Mouse (Mus musculus): ENCODE measurements at regions not wholly inside any gene's neighbourhood (a gene's known extent, or its start where the extent isn't known, plus 50 kb on each side); places are given as distances from the start of the nearest gene placed in this dataset.

GRCm38 (mm10) chr10:118619601-118620000, 178.8 kb downstream of the Ifng start:
- no peak overlapping the region for H3K4me3 ChIP-seq (ENCODE audit: low read length)
- no peaks in the 10 kb centered on the region for H3K9me3 ChIP-seq (ENCODE audit: low read length)
- no peaks in the 10 kb centered on the region for H3K36me3 ChIP-seq (ENCODE audit: insufficient read depth, low read length)
- no peak for ATAC-seq (ENCODE audit: low FRiP score, low TSS enrichment)
- H3K27ac ChIP-seq (ENCODE audit: low read length), result no peak overlapping the region
- no peak overlapping the region for H3K9ac ChIP-seq (replicated peaks; ENCODE audit: low read length)
- H3K4me2 ChIP-seq (replicated peaks; ENCODE audit: low read depth, low read length), result no peak overlapping the region
- H3K27me3 ChIP-seq (ENCODE audit: insufficient read depth, low read length), result no peaks in the 10 kb centered on the region
- H3K4me1 ChIP-seq (ENCODE audit: insufficient read depth, low read length), result no peaks in the 10 kb centered on the region
- 89% methylated on average over 1 of the region's 1 CpGs for WGBS

GRCm38 (mm10) chr10:118620611-118621010, 179.8 kb downstream of the Ifng start:
- Histone ChIP-seq H3K4me1 (ENCODE audit: insufficient read depth, low read length) (no peaks in the 10 kb centered on the region), H3K4me3 (ENCODE audit: low read length) (no peak overlapping the region), H3K36me3 (ENCODE audit: insufficient read depth, low read length) (no peaks in the 10 kb centered on the region), H3K9me3 (ENCODE audit: low read length) (no peaks in the 10 kb centered on the region), H3K9ac (replicated peaks; ENCODE audit: low read length) (no peak overlapping the region), H3K27me3 (ENCODE audit: insufficient read depth, low read length) (no peaks in the 10 kb centered on the region), H3K27ac (ENCODE audit: low read length) (no peak overlapping the region), H3K4me2 (replicated peaks; ENCODE audit: low read depth, low read length) (no peak overlapping the region)
- no peak for ATAC-seq (ENCODE audit: low FRiP score, low TSS enrichment)

GRCm38 (mm10) chr10:118621546-118621945, 180.7 kb downstream of the Ifng start:
- Histone ChIP-seq H3K27ac (ENCODE audit: low read length) (no peak overlapping the region), H3K27me3 (ENCODE audit: insufficient read depth, low read length) (no peaks in the 10 kb centered on the region), H3K4me1 (ENCODE audit: insufficient read depth, low read length) (no peaks in the 10 kb centered on the region), H3K36me3 (ENCODE audit: insufficient read depth, low read length) (no peaks in the 10 kb centered on the region), H3K9ac (replicated peaks; ENCODE audit: low read length) (no peak overlapping the region), H3K4me2 (replicated peaks; ENCODE audit: low read depth, low read length) (no peak overlapping the region), H3K4me3 (ENCODE audit: low read length) (no peak overlapping the region), H3K9me3 (ENCODE audit: low read length) (no peaks in the 10 kb centered on the region)
- 78% methylated on average over 4 of the region's 4 CpGs for WGBS
- no peak for ATAC-seq (ENCODE audit: low FRiP score, low TSS enrichment)

DNA sequence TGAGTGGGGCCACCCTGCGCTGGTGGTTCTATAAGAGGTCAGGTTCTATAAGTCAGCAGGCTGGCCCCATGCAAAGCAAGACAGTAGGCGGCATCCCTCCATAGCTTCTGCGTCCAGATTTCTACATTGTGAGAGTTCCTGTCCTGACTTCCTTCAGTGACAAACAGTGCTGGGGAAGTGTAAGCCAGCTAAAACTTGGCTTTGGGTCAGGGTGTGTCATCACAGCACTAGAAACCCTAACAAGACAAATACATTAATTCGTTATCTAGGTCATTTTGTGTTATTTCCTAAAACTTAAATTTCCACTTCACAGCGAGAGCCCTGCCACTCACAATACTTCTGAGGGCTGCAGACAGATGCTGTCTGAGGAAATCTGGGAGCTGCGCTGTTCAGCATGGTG, 181.3 kb downstream of the Ifng start:
- H3K27me3 ChIP-seq (ENCODE audit: insufficient read depth, low read length), result no peaks in the 10 kb centered on the region
- H3K36me3 ChIP-seq (ENCODE audit: insufficient read depth, low read length), result no peaks in the 10 kb centered on the region
- no peak overlapping the region for H3K4me3 ChIP-seq (ENCODE audit: low read length)
- H3K9me3 ChIP-seq (ENCODE audit: low read length), result no peaks in the 10 kb centered on the region
- H3K4me2 ChIP-seq (replicated peaks; ENCODE audit: low read depth, low read length), result no peak overlapping the region
- no peak for ATAC-seq (ENCODE audit: low FRiP score, low TSS enrichment)
- H3K4me1 ChIP-seq (ENCODE audit: insufficient read depth, low read length), result no peaks in the 10 kb centered on the region
- 72% methylated on average over 6 of the region's 6 CpGs for WGBS
- no peak overlapping the region for H3K9ac ChIP-seq (replicated peaks; ENCODE audit: low read length)
- no peak overlapping the region for H3K27ac ChIP-seq (ENCODE audit: low read length)

GRCm38 (mm10) chr10:118622916-118623315, 182.1 kb downstream of the Ifng start:
- Histone ChIP-seq H3K4me3 (ENCODE audit: low read length) (no peak overlapping the region), H3K36me3 (ENCODE audit: insufficient read depth, low read length) (no peaks in the 10 kb centered on the region), H3K4me1 (ENCODE audit: insufficient read depth, low read length) (no peaks in the 10 kb centered on the region), H3K27ac (ENCODE audit: low read length) (no peak overlapping the region), H3K27me3 (ENCODE audit: insufficient read depth, low read length) (no peaks in the 10 kb centered on the region), H3K4me2 (replicated peaks; ENCODE audit: low read depth, low read length) (no peak overlapping the region), H3K9me3 (ENCODE audit: low read length) (no peaks in the 10 kb centered on the region), H3K9ac (replicated peaks; ENCODE audit: low read length) (no peak overlapping the region)
- WGBS, result 87% methylated on average over 2 of the region's 2 CpGs
- ATAC-seq (ENCODE audit: low FRiP score, low TSS enrichment), result no peak

GRCm38 (mm10) chr10:118624368-118624767, 183.5 kb downstream of the Ifng start:
- H3K4me1 ChIP-seq (ENCODE audit: insufficient read depth, low read length), result no peaks in the 10 kb centered on the region
- H3K4me3 ChIP-seq (ENCODE audit: low read length), result no peak overlapping the region
- ATAC-seq (ENCODE audit: low FRiP score, low TSS enrichment), result no peak
- no peak overlapping the region for H3K9ac ChIP-seq (replicated peaks; ENCODE audit: low read length)
- 71% methylated on average over 7 of the region's 7 CpGs for WGBS
- H3K27ac ChIP-seq (ENCODE audit: low read length), result no peak overlapping the region
- no peaks in the 10 kb centered on the region for H3K9me3 ChIP-seq (ENCODE audit: low read length)
- no peaks in the 10 kb centered on the region for H3K27me3 ChIP-seq (ENCODE audit: insufficient read depth, low read length)
- no peaks in the 10 kb centered on the region for H3K36me3 ChIP-seq (ENCODE audit: insufficient read depth, low read length)
- no peak overlapping the region for H3K4me2 ChIP-seq (replicated peaks; ENCODE audit: low read depth, low read length)

DNA sequence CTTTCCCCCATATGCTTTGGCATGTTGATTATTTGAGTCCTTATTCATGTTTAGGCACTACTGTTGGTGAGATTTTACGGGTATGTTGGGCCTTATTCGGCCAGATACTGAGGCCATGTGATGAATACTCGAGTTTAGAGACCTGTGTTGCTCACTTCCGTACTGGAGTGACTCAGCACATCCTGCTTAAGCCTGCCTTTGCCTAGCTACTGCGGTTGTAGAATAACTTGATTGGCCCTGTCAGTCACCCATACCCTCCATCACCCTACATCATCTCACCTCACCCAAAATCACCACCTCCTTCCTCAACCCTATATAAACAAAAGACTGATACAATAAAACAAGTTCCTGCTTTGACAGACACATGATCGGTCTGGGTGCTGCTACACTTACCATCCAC, 187.2 kb downstream of the Ifng start:
- 84% methylated on average over 6 of the region's 6 CpGs for WGBS
- H3K4me2 ChIP-seq (replicated peaks; ENCODE audit: low read depth, low read length), result no peak overlapping the region
- H3K27ac ChIP-seq (ENCODE audit: low read length), result no peak overlapping the region
- ATAC-seq (ENCODE audit: low FRiP score, low TSS enrichment), result no peak
- H3K4me1 ChIP-seq (ENCODE audit: insufficient read depth, low read length), result no peaks in the 10 kb centered on the region
- H3K9ac ChIP-seq (replicated peaks; ENCODE audit: low read length), result no peak overlapping the region
- no peaks in the 10 kb centered on the region for H3K9me3 ChIP-seq (ENCODE audit: low read length)
- no peaks in the 10 kb centered on the region for H3K27me3 ChIP-seq (ENCODE audit: insufficient read depth, low read length)
- no peak overlapping the region for H3K4me3 ChIP-seq (ENCODE audit: low read length)
- no peaks in the 10 kb centered on the region for H3K36me3 ChIP-seq (ENCODE audit: insufficient read depth, low read length)

DNA sequence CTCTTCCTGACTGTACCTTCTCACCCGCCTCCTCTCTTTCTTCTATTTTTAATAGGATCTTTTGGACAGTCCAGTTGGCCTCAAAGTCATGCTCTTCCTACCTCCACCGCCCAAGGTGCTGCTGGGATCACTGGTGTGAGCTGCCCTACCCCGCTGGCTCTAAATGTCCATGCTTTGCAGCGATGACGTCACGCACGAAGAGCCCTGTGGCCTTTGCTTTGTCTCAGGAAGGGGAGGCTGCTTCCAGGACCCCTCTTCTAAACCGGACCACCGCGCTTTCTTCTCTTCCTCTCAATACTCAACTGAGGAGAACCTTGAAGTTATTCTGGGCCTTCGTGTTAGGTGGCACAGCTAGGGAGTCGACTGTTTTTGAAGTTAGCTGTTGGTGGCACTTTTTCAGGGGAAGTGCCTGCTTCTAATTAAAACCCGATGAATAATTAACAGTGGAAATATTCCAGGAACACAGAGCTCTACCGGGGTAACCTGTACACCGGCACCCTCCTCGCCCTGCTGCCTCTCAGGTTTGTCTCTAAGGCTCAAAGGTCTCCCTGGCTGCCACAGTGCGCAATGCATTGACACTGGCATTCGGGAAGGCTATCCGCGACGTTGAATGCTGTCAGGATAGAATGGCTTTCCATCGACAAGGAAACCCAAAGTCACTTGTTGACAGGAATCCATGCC, 188.7 kb downstream of the Ifng start:
- Histone ChIP-seq H3K27ac (ENCODE audit: low read length) (peak overlapping the region; percentile 26), H3K4me2 (replicated peaks; ENCODE audit: low read depth, low read length) (no peak overlapping the region), H3K36me3 (ENCODE audit: insufficient read depth, low read length) (no peaks in the 10 kb centered on the region), H3K4me1 (ENCODE audit: insufficient read depth, low read length) (no peaks in the 10 kb centered on the region), H3K27me3 (ENCODE audit: insufficient read depth, low read length) (no peaks in the 10 kb centered on the region), H3K9ac (replicated peaks; ENCODE audit: low read length) (no peak overlapping the region), H3K4me3 (ENCODE audit: low read length) (no peak overlapping the region), H3K9me3 (ENCODE audit: low read length) (no peaks in the 10 kb centered on the region)
- 75% methylated on average over 22 of the region's 22 CpGs for WGBS
- peak; percentile 95 for ATAC-seq (ENCODE audit: low FRiP score, low TSS enrichment)

- Histone ChIP-seq H3K4me3 (ENCODE audit: low read length) (no peak overlapping the region), H3K4me1 (ENCODE audit: insufficient read depth, low read length) (no peaks in the 10 kb centered on the region), H3K36me3 (ENCODE audit: insufficient read depth, low read length) (no peaks in the 10 kb centered on the region), H3K27me3 (ENCODE audit: insufficient read depth, low read length) (no peaks in the 10 kb centered on the region), H3K27ac (ENCODE audit: low read length) (no peak overlapping the region), H3K4me2 (replicated peaks; ENCODE audit: low read depth, low read length) (no peak overlapping the region), H3K9me3 (ENCODE audit: low read length) (0 out of 2 replicates have a peak, but pooled peaks cover 4% of the 10 kb centered on the region), H3K9ac (replicated peaks; ENCODE audit: low read length) (no peak overlapping the region)
- ATAC-seq (ENCODE audit: low FRiP score, low TSS enrichment), result no peak
- WGBS, result 83% methylated on average over 1 of the region's 1 CpGs
These were observed 190.9 kb downstream of the Ifng start for GRCm38 (mm10) chr10:118631786-118632185.

DNA sequence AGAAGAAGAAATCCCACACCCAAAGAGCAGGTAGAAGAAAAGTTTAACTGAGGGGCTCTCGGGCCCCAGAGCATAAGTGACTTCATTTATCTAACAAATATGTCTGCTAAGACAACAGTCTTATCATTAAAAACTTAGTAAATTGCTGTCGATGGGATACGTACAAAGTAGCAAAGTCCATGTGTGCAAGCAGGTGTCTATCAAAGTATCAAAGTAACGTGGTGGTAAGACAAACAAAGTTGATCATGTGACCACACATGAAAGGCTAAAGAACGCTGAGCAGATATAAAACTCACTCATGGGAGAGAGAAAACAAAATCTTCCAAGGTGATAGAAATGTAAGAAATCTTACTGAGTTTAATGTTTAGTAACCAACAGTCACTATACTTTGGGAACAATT, 191.3 kb downstream of the Ifng start:
- H3K27me3 ChIP-seq (ENCODE audit: insufficient read depth, low read length), result no peaks in the 10 kb centered on the region
- H3K4me2 ChIP-seq (replicated peaks; ENCODE audit: low read depth, low read length), result no peak overlapping the region
- H3K4me3 ChIP-seq (ENCODE audit: low read length), result no peak overlapping the region
- 0 out of 2 replicates have a peak, but pooled peaks cover 4% of the 10 kb centered on the region for H3K9me3 ChIP-seq (ENCODE audit: low read length)
- whole genome bisulfite sequencing, result 79% methylated on average over 5 of the region's 5 CpGs
- H3K36me3 ChIP-seq (ENCODE audit: insufficient read depth, low read length), result no peaks in the 10 kb centered on the region
- no peak for ATAC-seq (ENCODE audit: low FRiP score, low TSS enrichment)
- H3K27ac ChIP-seq (ENCODE audit: low read length), result no peak overlapping the region
- H3K4me1 ChIP-seq (ENCODE audit: insufficient read depth, low read length), result no peaks in the 10 kb centered on the region
- no peak overlapping the region for H3K9ac ChIP-seq (replicated peaks; ENCODE audit: low read length)
